Mouse (Mus musculus) cerebellum, postnatal 10 days (tissue): ENCODE data around the gene Gm15217.
A peak's percentile ranks its signal among the peaks of the same experiment; 100 is the strongest.

Experiments
- DNase-seq, 2 experiments: peaks; one replicate each; pipeline ENCODE4 v3.0.0; 2021; ENCODE audit warnings: mixed read lengths in 2 of 2

Gene Gm15217

DNA sequence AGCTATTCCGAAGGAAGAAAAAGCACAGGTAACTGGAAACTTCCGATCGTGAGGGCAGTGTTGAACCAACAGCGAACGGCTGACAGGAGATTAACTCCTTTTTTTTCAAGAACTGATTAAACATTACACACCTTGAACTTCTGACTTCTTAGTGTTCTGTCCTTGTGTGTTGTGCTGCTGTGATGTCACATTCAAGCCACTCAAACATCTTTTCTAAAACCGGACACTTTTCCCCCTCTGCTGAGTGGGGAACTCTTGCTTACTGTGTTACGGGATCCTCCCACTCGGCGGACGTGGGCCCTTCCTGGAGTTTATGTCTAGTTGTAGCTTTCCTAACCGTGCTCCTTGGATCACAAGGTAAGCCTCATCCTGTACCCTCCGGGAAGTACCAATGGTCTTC is at the start of gene Gm15217:
Gm15217 (plus strand) TSS at position 130 of the 400 bp plus-strand sequence.
- no peak for DNase-seq

DNA sequence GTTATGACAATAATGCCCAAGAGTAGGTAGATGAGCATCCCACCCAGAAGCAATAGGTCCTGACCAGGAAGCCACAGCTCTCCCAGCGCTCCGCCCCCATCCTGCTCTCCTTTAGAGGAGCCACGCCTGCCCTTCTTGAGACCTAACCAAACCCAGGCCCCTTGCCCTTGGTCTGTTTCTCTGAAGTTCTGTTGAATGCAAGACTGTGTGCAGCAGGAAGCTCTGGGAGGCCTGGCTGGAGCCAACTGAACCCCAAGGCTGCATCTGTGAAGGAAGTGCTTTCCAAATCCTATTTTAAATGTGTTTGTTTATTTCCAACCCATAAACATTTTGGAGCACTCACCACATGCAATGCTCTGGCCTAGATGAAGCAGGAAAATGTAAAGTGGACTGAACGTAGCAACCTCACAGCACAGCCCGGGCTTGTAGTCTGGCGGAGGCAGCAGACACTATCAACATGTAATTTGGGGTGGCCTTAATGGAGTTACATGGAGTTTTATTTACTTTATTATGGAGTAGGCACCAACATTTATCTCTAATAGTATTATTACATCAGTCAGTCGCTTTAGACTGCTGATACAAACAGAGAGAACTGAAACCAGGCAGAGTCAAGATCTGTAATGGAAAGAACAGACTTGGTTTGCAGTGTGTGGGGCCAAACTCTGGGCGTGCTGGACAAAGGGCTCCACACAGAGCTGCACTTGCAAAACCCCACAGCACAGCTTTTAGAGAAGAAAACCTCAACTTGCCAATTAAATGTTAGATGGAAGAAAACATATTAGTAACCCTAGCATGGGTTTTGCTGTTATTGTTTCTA is 45.6 kb upstream of the Gm15217 start:
- no peak for DNase-seq

DNA sequence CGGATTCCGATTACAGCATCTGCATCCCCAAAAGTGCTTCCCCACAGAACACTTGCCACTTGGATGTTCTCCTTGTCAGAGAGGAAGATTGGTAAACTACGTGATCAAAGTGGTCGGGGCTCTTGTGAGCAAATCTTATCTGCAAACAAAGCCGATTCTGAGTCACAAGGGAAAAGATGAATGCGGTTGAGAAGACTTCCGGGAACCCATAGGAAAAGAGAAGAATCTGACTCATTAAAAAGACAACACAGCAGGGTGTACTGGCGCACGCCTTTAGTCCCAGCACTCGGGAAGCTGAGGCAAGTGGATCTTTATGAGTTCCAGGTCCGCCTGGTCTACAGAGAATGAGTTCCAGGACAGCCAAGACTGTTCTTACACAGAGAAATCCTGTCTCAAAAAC is 40.4 kb upstream of the Gm15217 start:
- no peak for DNase-seq

DNA sequence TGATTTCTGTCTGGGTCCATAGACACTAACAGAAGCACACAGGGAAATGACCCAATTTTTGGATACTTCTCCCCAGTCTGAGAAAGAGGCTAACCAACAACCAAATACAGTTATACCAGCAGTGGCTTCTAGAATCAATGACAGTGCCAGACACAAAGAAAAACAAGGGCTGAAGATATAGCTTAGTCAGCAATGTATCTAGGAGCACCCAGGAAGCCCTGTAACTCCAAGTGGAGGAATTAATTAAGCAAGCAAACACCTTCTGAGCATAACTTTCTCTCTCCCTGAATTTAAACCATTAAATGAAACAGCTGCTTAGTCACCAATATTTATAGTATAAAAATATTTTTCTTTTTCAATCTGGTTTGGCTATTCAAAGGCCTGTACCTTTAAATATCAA is 34.5 kb upstream of the Gm15217 start:
- DNase-seq: no peak

DNA sequence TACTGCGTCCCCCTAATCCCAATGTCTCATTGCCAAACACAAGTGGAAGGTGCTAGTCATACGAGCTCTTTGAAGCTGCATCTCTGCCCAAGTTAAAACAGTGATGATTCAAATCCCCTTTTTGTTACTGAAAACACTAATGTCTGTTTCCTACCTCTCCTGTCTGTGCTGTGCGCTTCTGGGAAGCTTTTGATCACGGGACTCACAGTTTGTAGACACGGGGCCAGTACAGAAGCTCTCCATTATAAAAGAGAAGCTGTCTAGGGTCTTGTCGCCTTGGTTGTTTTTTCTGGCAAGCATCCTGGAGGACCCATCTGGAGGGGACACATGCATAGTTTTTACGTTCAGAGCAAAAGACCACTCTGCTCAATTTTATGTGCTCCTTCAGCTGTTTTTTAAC is 21.9 kb upstream of the Gm15217 start:
- DNase-seq: no peak

DNA sequence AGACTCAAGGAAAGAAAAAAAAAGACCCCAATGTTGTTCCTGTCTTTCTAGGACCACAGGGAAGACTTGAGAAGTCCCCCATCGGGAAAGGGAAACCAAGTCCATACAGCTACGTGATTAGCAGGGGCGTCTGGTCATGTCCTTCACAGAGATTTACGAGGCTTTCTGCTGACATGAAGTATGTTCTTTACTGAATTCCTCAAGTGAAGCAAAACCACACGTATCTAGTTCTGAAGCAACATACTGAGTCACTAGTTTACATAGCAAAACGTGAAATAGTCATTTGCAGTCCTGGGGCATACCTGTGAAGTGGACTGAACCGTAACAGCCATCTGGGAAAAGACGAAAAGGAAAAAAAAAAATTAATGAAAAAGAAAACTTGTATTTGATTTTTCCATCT is 21.5 kb upstream of the Gm15217 start:
- no peak for DNase-seq

DNA sequence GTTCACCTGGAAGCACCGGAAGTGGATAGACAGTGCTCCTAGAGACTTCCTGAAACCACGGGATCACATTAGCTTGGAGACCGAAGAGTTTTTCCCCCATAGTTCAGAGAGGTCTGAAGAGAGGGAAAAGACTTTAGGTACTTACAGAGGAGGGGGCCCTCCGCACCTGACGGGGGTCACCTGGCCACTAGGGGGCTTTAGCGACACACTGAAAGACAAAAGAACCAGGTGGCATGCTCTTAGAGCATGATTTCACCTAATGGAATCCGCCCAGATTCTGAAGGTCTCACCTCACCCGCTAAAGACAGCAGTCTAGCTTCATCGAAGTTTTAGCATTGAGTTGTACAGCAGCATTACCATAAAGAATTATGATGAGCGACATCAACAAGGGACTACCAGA is 16.0 kb upstream of the Gm15217 start:
- DNase-seq: no peak

DNA sequence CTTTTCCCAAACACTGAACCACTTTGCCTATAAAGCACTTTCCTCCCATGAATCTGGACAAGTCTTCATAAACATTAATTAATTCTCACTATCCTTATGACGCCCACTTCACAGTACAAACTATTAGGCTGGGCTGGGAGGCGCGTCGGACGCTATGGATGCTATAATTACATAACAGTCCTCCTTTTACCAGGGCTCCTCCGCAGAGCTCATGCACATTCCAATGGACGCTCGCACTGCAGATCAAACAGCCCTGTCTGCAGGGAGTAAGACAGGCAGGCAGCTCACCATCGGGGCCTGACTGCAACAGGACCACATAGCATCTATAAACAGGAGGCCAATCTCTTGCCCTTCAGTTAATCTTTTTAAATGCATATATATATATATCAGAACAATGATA is 6.8 kb upstream of the Gm15217 start:
- DNase-seq: no peak

DNA sequence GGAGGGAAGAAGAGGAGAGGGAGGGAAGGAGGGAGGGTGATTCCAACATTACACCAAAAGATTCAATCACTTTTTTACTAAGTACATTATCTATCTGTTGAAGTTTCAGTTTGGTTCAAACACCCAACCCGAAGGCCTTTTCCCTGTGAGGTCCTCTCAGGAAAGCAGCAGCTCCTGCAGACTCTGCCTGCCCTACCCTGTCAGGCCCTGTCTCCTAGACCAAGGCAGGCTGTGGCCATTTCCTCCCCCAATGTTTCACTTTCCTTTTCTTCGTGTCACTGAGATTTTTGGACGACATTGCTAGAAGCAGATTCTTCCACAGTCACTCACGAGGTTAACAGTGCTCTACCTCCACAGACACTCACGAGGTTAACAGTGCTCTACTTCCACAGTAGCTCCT is 3.4 kb upstream of the Gm15217 start:
- DNase-seq: no peak

DNA sequence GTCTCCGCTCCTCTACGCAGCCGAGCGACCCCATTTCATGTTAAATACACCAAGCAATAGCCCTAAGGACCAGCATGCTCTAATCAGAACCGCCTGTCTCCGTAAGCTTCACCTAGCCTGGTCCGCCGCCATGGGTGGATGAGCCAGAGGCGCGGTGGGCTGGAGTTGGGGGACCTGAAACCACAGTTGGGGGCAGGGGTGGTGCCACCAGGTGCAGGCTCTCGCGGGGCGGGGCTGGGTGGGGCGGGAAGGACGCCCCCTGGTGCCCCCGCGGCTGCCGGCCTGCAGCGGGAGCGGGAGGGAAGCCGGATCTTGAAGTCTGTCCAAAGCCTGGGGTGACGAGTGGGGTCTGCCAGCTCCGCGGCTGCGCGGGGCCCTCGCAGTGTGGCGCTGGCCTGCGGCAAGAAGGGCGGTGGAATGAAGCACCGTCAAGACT is 1.1 kb downstream of the Gm15217 start:
- peak; percentile 72 to 80 for DNase-seq

DNA sequence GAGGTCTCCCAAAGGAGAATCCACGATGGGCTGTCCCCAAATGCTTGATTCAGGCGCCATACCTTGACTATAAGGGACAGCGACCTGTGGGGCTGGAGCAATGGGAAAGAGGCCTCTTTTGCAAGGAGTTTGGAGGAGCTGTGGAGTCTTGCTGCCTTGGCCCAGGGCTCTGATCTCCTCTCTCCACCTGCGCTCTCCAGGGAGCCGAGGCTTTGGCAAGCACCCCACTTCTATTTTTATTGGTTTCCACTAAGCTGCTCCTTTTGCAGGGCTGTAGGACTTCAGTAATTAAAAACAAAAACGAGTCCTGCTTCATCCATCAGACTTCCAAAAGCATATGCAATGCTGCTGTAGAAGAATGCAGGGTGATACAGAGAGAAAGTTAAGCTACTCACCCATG is 2.2 kb downstream of the Gm15217 start:
- DNase-seq: peak; percentile 33 to 61

DNA sequence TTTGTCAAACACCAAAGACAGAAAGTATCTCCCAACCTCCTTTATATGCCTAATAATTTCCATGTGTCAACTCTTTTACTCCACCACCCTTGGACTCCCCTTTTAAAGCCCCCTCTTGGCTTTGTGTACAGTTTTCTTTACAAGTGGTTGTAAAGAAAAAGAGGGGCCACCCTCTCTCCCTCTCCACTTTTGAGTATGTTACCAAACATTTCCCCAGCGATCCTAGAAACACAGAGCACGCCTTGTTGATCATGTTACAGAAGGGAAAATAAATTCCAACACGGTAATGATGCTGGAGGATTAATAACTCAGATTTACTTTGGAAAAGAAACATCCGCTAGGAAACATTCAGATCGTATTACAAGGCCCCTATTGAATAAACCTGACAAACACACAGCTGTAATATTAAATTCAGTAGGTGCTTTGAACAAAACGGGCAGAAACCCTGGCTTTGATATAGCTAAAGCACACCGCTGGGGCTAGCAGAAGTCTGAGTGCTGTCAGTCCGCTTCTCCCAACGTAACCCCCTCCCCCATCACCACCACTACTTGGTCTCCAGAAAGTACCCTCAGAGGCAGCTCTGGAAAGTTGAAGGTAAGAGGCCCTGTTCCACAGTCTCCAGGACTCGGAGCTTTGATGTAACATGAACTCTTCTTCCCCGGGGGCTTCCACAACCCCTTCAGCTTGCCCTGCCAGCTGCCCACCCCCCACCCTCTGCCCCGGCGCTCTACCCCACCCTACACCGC is 5.9 kb downstream of the Gm15217 start:
- DNase-seq: peak; percentile 6 to 8

DNA sequence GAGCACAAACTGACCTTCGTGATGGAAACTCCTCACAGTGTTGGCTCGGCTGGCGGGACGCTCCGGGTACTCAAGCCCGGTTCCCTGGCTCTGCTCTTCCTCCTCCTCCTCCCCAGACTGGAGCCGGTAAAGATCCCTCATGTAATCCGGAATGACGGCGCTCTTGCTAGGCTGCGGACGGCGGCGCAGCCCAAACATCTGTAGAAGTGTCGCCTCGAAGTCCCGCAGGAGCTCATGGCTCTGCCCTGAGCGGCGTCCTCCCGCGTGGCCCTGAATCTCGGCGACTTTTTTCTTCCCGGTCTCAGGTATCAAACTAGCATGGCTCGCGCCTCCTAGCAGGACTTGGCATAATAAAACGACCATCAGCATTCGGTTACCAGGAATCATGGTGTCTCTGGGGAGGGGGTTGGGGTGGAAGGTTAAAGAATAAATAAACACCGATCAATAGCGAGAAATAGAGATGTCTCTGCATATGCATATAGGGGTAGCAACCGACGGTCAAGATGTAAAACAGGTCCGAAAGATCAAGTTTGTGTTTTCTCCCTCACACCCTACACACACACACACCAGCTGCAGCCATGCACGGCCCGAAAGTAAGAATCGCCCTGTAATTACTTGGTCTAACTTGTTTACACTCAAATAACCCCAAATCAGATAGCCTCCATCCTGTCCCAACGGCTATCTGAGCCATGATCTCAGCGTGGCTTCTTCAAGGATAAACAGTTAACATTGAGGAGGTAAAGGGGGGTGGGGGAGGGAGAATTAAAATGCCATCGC is 6.7 kb downstream of the Gm15217 start:
- DNase-seq: peak; percentile 16

DNA sequence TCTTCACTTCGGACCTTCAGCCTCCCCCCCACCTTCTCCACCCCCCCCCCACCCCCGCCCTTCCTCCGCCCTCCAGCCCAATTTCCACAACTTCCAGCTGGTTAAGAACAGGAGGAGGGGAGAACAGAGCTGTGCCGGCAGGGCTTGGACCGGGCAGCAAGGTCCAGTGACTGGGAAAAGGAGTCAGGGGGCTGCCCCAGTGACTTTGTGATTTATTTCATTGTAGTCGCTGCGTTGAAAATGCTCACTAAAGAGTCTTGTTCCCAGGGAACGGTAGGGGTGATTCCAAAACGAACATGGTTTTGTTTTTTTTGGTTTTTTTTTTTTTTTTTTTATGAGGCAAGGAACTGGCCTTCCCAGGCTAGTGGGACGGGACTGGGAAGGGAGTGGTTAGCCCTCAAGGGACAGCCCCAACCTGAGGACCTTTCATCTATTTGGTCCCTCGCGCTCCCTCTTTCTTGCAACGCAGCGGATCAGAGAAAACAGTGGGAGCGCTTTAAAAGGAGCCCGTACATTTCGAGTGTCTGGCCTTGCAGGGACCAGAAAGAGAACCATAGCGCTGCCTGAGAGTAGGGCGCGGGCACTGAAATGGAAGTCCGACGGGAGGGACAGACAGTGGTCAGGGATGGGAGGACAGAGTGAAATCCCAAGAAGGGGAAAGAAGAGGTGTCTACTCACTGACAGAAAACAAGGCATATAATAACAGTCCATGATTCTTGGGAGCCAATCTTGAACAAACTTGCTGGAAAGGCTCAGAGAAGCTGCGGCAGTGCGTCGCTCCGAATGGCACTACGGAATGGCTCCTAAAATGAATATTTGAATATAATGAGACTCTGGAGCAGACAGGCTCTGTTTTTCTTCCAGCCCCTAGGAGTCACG is 7.5 kb downstream of the Gm15217 start:
- peak; percentile 10 to 25 for DNase-seq

DNA sequence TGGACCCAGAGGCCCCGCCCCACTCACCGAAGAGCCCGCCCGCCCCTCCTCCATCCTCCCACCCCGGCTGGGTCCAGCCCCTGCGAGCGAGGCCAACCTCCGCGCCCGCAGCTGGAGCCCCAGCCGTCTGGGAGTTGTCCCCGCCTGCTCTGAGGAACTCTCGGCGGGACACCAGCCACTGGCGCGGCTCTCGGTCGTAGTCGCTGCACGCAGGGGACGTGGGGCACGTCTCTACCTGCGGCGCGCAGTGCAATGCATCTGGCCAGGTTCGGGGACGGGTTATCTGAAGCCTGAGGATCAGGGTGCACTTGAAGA is 8.1 kb downstream of the Gm15217 start:
- peak; percentile 67 to 76 for DNase-seq

DNA sequence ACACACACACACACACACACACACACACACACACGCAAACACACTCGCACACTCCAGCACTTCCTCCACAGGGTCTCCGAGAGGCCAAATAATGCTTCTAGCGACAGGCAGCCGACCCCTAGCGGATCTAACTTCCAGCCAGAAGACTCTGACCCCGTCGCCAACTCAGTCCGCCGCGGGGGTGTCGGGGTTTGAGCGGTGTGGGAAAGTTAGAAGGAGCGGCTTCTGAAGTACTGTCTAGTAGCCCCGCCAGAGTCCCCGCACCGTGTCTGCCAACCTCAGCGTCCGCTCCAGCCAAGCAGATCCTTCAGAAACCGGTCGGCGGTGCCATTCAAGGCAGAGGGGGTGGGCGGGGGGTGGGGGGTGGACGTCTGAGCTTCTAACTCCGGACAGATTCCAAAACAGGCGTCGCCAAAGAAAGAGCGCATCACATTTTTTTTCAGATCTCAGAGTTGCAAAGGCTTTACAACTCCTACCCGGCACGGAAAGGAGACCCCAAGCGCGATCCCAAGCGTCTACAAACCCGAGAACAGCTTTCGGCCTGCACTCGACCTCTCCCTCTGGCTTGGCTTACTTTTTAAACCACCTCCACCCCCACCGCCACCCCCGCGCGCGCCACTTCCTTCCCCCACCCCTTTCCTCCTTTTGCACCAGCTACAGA is 8.7 kb downstream of the Gm15217 start:
- DNase-seq: peak; percentile 45 to 54

DNA sequence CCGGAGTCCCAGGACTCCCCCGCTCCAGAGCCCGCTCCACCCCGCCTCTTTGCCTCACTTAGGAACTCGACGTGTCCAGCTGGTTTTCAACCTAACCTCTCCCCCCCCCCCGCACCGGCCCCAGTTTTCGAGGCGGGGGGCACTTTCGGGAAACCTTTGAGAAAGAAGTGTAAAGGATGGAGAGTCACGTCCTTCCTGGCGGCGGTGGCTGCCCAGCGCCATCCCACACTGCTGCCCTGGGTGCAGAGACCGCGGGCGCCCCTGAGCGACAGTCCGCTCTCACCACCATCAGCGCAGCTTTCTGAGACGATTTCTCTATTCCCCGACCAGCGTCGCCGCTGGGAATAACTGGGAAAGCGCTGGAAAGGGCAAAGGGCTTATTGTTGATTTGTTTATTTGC is 9.4 kb downstream of the Gm15217 start:
- peak; percentile 40 for DNase-seq

DNA sequence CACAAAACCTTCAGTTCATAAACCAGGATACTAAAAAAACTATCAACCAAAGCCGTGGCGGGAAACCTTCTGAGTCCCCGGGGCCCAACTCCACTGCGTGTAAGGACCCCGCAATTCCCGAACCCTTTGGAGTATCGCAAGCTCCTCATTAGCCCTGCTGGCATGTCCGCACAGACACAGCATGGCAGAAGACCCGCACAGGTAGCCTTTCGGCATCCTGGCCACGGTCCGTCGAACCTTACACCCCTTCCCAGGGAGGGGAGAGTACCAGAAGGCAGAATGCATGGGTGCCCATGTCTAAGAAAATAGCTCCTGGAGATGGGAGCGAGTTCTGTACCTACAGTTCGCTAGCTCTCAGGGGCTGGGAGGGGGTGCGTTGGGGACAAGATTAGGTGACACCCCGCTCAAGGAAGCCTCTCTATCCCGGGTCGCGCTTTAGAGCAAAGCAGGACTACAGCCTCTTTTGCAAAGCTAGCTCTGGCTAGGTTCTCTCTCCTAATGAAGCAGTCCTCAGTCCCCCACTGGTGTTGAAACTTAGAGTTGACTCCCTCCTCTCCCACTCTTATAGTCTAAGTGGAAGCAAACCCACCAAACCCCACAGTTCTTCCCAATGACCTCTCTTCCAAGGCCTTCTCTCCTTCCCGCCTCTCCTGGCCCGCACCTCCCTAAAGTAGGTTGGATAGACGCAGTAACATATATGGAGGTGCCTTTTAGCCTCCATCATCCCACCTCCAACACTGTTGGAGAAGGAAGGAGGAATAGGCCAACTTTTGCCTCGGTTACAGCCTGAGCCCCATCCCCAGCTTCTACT is 10.4 kb downstream of the Gm15217 start:
- peak in 1 of 2 experiments; percentile 11 for DNase-seq

DNA sequence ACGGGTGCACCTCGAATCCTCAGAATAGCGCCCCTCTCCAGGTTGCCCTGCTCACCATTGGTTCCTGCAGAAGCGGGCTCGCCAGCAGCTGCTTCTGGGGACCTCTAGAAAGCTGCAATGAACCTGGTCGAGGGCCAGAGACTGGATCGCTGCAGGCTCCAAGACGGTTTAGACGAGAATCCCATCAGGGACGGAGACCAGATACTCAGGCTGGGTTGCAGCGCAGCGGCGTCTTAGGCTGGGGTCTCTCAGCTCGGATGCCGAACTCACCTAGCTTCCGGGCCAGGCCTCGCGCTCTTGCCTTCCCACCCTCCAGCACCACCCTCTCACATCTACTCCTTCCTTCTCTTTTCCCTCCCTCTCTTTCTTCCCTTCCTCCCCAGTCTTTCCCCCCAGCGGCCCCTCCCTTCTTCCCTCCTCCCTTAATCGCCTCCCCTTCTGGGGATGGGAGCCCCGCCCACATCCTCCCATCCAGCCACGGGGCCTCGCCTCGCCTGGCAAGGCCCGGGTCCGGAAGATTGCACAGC is 11.1 kb downstream of the Gm15217 start, which contains the start of gene Bmp4:
Bmp4 (minus strand) TSS at position 421 of the 527 bp plus-strand sequence.
- DNase-seq: peak; percentile 21 to 39

DNA sequence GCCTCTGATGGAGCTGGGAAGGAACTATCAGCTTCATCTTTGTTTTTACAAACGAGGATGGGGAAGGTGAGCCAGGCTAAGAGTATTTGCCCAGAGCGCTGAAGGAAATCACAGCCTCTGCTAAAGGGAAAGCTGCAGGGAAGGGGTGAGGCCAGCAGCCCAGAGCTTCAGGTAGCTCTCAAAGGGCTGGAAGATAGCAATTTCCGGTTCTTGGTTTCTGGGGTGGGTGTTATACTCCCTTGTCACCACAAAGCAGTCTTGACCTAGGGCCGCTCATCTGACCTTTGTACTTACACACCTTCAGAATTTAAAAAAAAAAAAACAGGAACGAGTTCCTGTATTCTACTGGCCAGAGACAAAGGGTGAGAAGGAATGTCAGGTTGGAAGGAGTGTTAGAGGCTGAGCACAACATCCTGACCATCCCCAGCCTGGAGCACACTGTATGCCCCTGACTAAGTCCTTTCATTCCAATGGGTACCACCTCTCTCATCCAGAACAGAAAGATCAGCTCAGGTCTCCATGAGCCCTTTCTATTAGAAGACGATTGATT is 12.5 kb downstream of the Gm15217 start:
- DNase-seq: no peak
